Mouse (Mus musculus) limb, embryonic 15.5 days (tissue): ENCODE results near the gene Rangrf. TPM values are rescaled to one million over a fixed set of nuclear protein-coding genes. Genes with fewer than 3 reads are reported as not detected.
"Not testable (repeated sequence)": the region's sequence is repeated elsewhere in the genome, so short reads cannot be mapped to it uniquely, and the experiment has no call there.

Experiments used
- ATAC-seq: fragments of 200-750 bp; cut with Nextera tagmentation; 2 replicates; pipeline ENCODE4 v1.8.0; 2017; ENCODE audit warnings: low read depth, moderate TSS enrichment; ENCODE audit not compliant: insufficient number of reproducible peaks, low FRiP score, low TSS enrichment
- H3K27ac ChIP-seq: fragments of 300-500 bp; sonication (generic); 2 replicates; pipeline ENCODE4 v1.5.1; 2015; ENCODE audit warnings: moderate library complexity, mild to moderate bottlenecking, inconsistent platforms
- H3K27me3 ChIP-seq: fragments of 300-500 bp; sonication (generic); 2 replicates; pipeline ENCODE4 v1.6.1; 2015; ENCODE audit warnings: inconsistent platforms
- H3K36me3 ChIP-seq: fragments of 300-500 bp; sonication (generic); 2 replicates; pipeline ENCODE4 v1.6.1; 2015; ENCODE audit warnings: inconsistent platforms
- H3K4me1 ChIP-seq: fragments of 300-500 bp; sonication (generic); 2 replicates; pipeline ENCODE4 v1.6.1; 2015; ENCODE audit warnings: inconsistent platforms
- H3K4me2 ChIP-seq: fragments of 300-500 bp; sonication (generic); 2 replicates; pipeline ENCODE4 v1.6.1; 2015; ENCODE audit warnings: mild to moderate bottlenecking, inconsistent platforms
- H3K4me3 ChIP-seq: fragments of 300-500 bp; sonication (generic); 2 replicates; pipeline ENCODE4 v1.5.1; 2015; ENCODE audit warnings: mild to moderate bottlenecking, inconsistent platforms
- H3K9ac ChIP-seq: fragments of 300-500 bp; sonication (generic); 2 replicates; pipeline ENCODE4 v1.6.1; 2015; ENCODE audit warnings: inconsistent platforms
- H3K9me3 ChIP-seq: fragments of 300-500 bp; sonication (generic); 2 replicates; pipeline ENCODE4 v1.6.1; 2016; ENCODE audit warnings: inconsistent platforms
- whole genome bisulfite sequencing: fragments of 180-500 bp; shearing (Covaris S2); methylation state at CpG from one replicate; pipeline ENCODE4 v1.1.7; 2015; 5-methylcytosine and 5-hydroxymethylcytosine counted together
- polyA plus RNA-seq: library from polyadenylated mRNA; unstranded; fragments of >200 nt; fragmentation: Nextera tagmentation; extraction: Ambion mirVana; gene quantifications from 2 replicates; pipeline ENCODE4 v1.2.1, GENCODE M21; 2015

Gene Rangrf
- polyA plus RNA-seq, 1 experiment from 2014 or later = 39.0 TPM

- Histone ChIP-seq H3K9me3 (no peaks in the 10 kb centered on the region), H3K4me3 (no peak overlapping the region), H3K4me1 (peaks cover 10% of the 10 kb centered on the region), H3K27ac (no peak overlapping the region), H3K4me2 (no peak overlapping the region), H3K27me3 (no peaks in the 10 kb centered on the region), H3K9ac (no peak overlapping the region), H3K36me3 (peaks cover 34% of the 10 kb centered on the region)
- WGBS = 91% methylated on average over 7 of the region's 7 CpGs
- no peak for ATAC-seq
These were observed 30.2 kb upstream of the Rangrf start for GRCm38 (mm10) chr11:69005193-69005592.

DNA sequence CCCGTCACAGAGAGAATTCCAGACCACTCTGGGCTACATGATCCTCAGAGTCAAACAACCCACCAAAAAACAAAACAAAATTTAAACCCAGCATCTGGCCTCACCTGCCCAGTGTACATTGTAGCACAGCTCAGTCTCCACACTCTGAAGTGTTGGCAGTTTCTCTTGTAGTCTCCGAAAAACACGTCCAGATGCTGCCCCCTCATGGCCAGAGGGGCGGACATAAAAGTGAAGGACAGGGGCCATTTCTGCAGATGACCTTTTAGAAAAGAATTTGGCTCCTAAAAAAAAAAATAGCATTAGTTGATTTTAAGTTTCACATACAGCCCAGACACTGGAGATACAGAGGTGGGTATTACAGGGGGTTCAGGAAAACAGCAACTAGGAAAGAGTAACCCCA is 28.6 kb upstream of the Rangrf start:
- no peaks in the 10 kb centered on the region for H3K9me3 ChIP-seq
- peaks cover 48% of the 10 kb centered on the region for H3K36me3 ChIP-seq
- ATAC-seq = no peak
- WGBS = 57% methylated on average over 4 of the region's 4 CpGs
- H3K9ac ChIP-seq = no peak overlapping the region
- no peak overlapping the region for H3K4me3 ChIP-seq
- no peaks in the 10 kb centered on the region for H3K27me3 ChIP-seq
- H3K4me1 ChIP-seq = peaks cover 10% of the 10 kb centered on the region
- no peak overlapping the region for H3K27ac ChIP-seq
- H3K4me2 ChIP-seq = no peak overlapping the region

GRCm38 (mm10) chr11:69002782-69003181 is 27.8 kb upstream of the Rangrf start:
- not testable (repeated sequence) for H3K9me3 ChIP-seq, H3K4me2 ChIP-seq, H3K4me1 ChIP-seq, H3K27ac ChIP-seq, ATAC-seq, H3K27me3 ChIP-seq, H3K4me3 ChIP-seq, H3K9ac ChIP-seq
- WGBS = 91% methylated on average over 4 of the region's 4 CpGs
- peaks cover 56% of the 10 kb centered on the region for H3K36me3 ChIP-seq

DNA sequence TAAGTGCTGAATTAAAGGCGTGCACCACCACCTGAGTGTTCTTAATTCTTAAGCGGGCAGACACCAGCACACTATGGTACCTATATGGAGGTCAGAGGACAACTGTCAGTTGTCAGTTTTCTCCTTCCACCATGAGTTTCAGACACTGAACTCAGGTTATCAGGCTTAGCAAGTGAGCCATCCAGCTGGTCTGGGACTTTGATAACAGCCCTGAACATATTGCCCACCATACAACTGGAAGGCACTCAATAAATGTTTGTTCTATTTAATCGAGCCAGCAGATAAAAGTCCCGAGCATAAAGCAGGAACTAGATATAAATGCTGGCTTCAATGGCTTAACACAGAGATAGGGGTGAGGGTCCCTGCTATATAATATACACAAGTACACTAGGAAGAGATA is 22.1 kb upstream of the Rangrf start:
- 90% methylated on average over 4 of the region's 4 CpGs for WGBS
- H3K27ac ChIP-seq = no peak overlapping the region
- H3K27me3 ChIP-seq = no peaks in the 10 kb centered on the region
- no peak overlapping the region for H3K9ac ChIP-seq
- ATAC-seq = no peak
- peaks cover 93% of the 10 kb centered on the region for H3K36me3 ChIP-seq
- H3K4me3 ChIP-seq = no peak overlapping the region
- H3K4me2 ChIP-seq = no peak overlapping the region
- H3K9me3 ChIP-seq = no peaks in the 10 kb centered on the region
- no peaks in the 10 kb centered on the region for H3K4me1 ChIP-seq

DNA sequence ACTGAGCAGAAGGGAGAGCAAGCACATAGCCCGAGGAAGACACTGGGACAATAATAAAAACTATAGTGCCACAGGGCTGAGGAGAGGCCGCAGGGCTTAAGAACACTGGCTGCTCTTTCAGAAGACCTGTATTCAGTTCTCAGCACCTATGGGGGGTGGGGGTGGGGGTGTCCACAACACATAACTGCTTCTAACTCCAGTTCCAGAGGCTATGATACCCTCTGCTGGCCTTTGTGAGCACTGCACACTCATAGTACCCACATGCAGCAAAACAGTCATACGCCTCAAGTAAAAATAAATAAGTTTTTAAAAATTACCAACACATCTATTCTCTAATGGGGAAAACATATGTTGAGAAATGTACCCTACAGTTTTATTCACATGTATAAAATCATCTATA is 19.4 kb upstream of the Rangrf start:
- H3K36me3 ChIP-seq = peaks cover 91% of the 10 kb centered on the region
- H3K27ac ChIP-seq = no peak overlapping the region
- ATAC-seq = no peak
- no peaks in the 10 kb centered on the region for H3K4me1 ChIP-seq
- H3K9ac ChIP-seq = no peak overlapping the region
- H3K4me2 ChIP-seq = no peak overlapping the region
- no peak overlapping the region for H3K4me3 ChIP-seq
- no peaks in the 10 kb centered on the region for H3K27me3 ChIP-seq
- no peaks in the 10 kb centered on the region for H3K9me3 ChIP-seq
- 94% methylated on average over 3 of the region's 3 CpGs for WGBS

DNA sequence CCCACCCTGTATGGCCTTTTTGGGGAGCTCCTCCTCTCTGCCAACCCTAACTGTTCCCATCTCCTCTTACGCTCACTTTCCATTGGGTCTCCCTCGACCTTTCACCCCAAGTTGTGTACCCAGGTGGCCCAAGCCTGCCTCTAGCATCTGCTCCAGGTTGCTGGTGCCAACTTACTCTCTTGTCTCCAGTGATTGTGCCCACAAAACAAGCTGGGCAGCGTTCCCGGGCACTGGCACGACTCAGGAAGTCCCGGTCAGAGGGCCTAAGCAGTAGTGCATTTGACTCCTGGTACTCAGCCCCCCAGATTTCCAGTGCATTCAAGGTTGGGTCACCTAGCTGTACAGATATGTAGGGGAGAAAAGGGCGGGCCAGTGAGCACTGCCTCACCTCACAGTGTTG is 18.1 kb upstream of the Rangrf start:
- Histone ChIP-seq H3K4me2 (no peak overlapping the region), H3K36me3 (peaks cover 93% of the 10 kb centered on the region), H3K9ac (no peak overlapping the region), H3K4me3 (no peak overlapping the region), H3K27me3 (no peaks in the 10 kb centered on the region), H3K4me1 (no peaks in the 10 kb centered on the region), H3K9me3 (no peaks in the 10 kb centered on the region), H3K27ac (no peak overlapping the region)
- WGBS = 90% methylated on average over 7 of the region's 7 CpGs
- ATAC-seq = no peak

GRCm38 (mm10) chr11:68988341-68988740 is 13.4 kb upstream of the Rangrf start:
- Histone ChIP-seq H3K9ac (no peak overlapping the region; the same call in 1 of the 2 replicates), H3K9me3 (no peaks in the 10 kb centered on the region), H3K4me2 (no peak overlapping the region), H3K27ac (no peak overlapping the region), H3K4me1 (no peaks in the 10 kb centered on the region), H3K27me3 (no peaks in the 10 kb centered on the region), H3K36me3 (peaks cover 76% of the 10 kb centered on the region), H3K4me3 (no peak overlapping the region)
- 94% methylated on average over 17 of the region's 17 CpGs for WGBS
- ATAC-seq = no peak

DNA sequence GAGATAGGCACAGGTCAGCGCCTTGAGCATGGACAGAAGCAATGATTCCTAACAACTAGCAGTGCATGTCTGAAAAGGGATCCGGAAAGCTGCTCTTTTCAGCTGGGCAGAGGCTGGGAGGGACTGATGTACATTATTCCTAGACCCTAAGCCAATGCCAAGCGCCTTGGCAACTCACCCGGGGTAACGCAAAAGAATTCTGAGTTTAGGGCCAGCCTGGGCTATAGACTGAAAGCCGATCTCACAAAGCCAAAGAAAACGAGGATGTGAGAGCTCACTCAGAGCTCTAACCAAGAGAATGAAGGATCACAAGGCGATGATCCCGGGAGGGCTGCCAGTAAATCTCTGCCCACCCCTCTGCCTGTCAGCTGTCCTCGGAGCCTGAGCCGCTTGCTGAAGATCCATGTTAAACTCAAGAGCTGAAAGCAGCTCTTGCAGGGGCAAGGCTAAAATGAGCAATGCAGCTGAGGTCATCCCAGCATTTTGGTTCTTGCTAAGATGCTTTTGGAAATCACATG is 12.4 kb upstream of the Rangrf start:
- Histone ChIP-seq H3K4me1 (no peaks in the 10 kb centered on the region), H3K4me3 (no peak overlapping the region), H3K9me3 (no peaks in the 10 kb centered on the region), H3K9ac (no peak overlapping the region), H3K36me3 (peaks cover 67% of the 10 kb centered on the region), H3K27ac (no peak overlapping the region), H3K4me2 (no peak overlapping the region), H3K27me3 (no peaks in the 10 kb centered on the region)
- 91% methylated on average over 11 of the region's 11 CpGs for WGBS
- no peak for ATAC-seq

GRCm38 (mm10) chr11:68982639-68983369 is 7.8 kb upstream of the Rangrf start:
- no peak overlapping the region for H3K4me2 ChIP-seq
- H3K9ac ChIP-seq = no peak overlapping the region
- H3K27ac ChIP-seq = no peak overlapping the region
- H3K4me3 ChIP-seq = no peak overlapping the region
- no peaks in the 10 kb centered on the region for H3K9me3 ChIP-seq
- WGBS = 35% methylated on average over 4 of the region's 4 CpGs
- H3K27me3 ChIP-seq = no peaks in the 10 kb centered on the region
- H3K36me3 ChIP-seq = peaks cover 24% of the 10 kb centered on the region
- ATAC-seq = no peak
- 0 out of 2 replicates have a peak, but pooled peaks cover 4% of the 10 kb centered on the region for H3K4me1 ChIP-seq

DNA sequence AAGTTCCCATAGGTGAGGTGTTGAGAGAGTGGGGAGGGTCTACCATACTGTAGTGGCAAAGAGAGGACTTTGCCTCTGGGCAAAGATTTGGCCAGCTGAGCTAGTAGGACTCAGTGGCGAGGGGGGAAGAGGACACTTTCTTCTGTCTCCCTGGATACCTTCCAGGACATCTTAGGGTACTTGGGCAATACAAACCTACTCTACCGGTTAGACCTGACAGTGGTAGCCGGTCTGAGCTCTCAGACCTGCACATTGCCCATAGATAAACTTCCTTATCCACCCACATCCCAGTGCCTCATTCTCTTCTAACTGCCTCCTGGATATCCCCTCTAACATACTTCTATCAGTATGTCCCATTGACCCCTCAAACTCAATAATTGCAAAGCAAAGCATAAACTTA is 5.9 kb upstream of the Rangrf start:
- no peaks in the 10 kb centered on the region for H3K9me3 ChIP-seq
- H3K4me1 ChIP-seq = 0 out of 2 replicates have a peak, but pooled peaks cover 4% of the 10 kb centered on the region
- no peaks in the 10 kb centered on the region for H3K27me3 ChIP-seq
- H3K27ac ChIP-seq = no peak overlapping the region
- no peak overlapping the region for H3K9ac ChIP-seq
- ATAC-seq = no peak
- WGBS = 58% methylated on average over 3 of the region's 3 CpGs
- 0 out of 2 replicates have a peak, but pooled peaks cover 7% of the 10 kb centered on the region for H3K36me3 ChIP-seq
- no peak overlapping the region for H3K4me2 ChIP-seq
- no peak overlapping the region for H3K4me3 ChIP-seq

- no peak for ATAC-seq
- Histone ChIP-seq H3K27ac (no peak overlapping the region; the same call in 1 of the 2 replicates), H3K9me3 (no peaks in the 10 kb centered on the region), H3K4me3 (no peak overlapping the region), H3K36me3 (no peaks in the 10 kb centered on the region), H3K4me1 (0 out of 2 replicates have a peak, but pooled peaks cover 4% of the 10 kb centered on the region), H3K4me2 (no peak overlapping the region), H3K27me3 (no peaks in the 10 kb centered on the region), H3K9ac (no peak overlapping the region)
- 53% methylated on average over 5 of the region's 5 CpGs for WGBS
These were observed 4.3 kb upstream of the Rangrf start for GRCm38 (mm10) chr11:68979320-68979733.

DNA sequence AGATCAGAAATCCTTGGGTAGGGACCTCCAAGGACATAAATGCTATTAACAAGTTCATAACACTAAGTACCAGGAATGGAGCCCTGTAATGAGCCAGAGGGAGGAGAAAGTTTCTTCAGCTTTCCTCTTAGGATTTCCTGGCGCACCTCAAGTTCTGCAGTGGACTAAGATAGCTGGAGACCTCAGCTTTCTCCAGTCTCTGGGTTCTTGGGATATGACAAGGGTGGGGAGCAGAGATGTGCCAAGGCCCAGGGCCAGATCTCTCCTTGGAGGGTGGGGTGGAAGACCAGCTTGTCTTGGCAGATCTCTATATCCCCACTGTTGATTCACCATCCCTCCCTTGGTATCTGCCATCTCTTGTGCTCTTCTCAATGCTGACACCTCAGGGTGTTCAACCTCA is 616 bp upstream of the Rangrf start:
- H3K36me3 ChIP-seq = no peaks in the 10 kb centered on the region
- WGBS = 93% methylated on average over 1 of the region's 1 CpGs
- H3K4me1 ChIP-seq = peaks cover 13% of the 10 kb centered on the region
- no peak overlapping the region for H3K9ac ChIP-seq
- no peaks in the 10 kb centered on the region for H3K9me3 ChIP-seq
- H3K4me2 ChIP-seq = no peak overlapping the region
- H3K27me3 ChIP-seq = no peaks in the 10 kb centered on the region
- ATAC-seq = no peak
- no peak overlapping the region for H3K27ac ChIP-seq
- no peak overlapping the region for H3K4me3 ChIP-seq
